Mouse (Mus musculus): ENCODE measurements around the gene Atp11c.

- no peak for TF ChIP-seq CTCF (IDR thresholded peaks at IDR 0.05; ENCODE audit: low read depth, low read length)
- TF ChIP-seq POLR2AphosphoS5 (IDR thresholded peaks at IDR 0.05; ENCODE audit: insufficient replicate concordance, low read depth, low read length), result no peak
Measured at GRCm38 (mm10) chrX:60380386-60380785, 212.1 kb downstream of the Atp11c start.
